Mouse (Mus musculus) E14TG2a.4 (cell line): ENCODE results near the gene 1110059E24Rik.

Experiments
- CTCF ChIP-seq: conservative IDR thresholded peaks from 2 replicates; pipeline ENCODE4 v1.5.1; 2014; ENCODE audit warnings: low read length
- NANOG ChIP-seq: IDR thresholded peaks from 2 replicates; pipeline ENCODE4 v1.6.1; 2014; ENCODE audit warnings: borderline replicate concordance, low read length, mixed read lengths
- POU5F1 ChIP-seq: IDR thresholded peaks from 2 replicates; pipeline ENCODE4 v1.6.1; 2014; ENCODE audit warnings: low read length, borderline replicate concordance

DNA sequence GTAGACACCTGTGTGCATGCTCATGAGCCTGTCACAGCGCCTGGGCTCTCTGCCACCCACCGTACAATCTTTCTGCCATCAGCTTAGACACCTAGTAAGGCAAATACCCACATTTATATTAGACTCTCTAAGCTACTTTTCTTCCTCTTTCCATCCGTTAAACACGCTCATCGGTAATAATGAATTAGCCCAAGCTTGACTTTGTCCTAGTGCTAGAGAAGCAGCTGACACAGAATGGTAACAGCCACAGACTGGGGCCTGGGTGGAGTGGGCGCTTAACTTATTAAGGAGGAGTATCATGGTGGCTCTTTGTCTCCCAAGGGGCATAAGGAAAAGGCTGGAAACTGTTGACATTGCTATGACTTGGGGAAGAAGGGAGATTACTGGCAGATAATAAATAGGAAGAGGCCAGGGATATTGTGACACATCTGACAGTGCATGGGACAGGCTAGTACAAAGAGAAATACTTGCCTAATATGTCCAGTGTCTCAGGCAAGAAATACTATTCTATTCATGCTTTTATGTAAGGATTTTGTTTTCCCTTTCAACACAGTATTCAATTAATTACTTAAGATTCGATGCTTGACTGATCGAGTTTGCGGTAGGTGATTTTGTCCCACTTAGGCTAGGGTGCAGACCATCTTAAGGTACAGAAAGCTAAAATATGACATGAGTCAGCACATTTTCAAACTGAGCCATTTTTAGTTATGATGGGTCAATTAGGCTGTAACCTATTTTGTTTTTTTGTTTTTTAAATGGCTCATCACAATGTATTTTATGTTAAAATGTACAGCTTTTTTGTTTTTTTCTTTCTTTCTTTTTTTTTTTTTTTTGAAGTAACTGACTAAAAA, 40.8 kb downstream of the 1110059E24Rik start:
- no peak for TF ChIP-seq CTCF
- TF ChIP-seq NANOG, result no peak
- no peak for TF ChIP-seq POU5F1
